Mouse (Mus musculus) MEL (cell line): Measurements from ENCODE around the gene Trim62.

Experiments used
- BHLHE40 ChIP-seq: IDR thresholded peaks from 2 replicates; pipeline ENCODE4 v1.6.1; 2012; ENCODE audit warnings: low read depth, mild to moderate bottlenecking, inconsistent platforms, low read length, improper control_type of control experiment, borderline replicate concordance
- CTCF ChIP-seq, 3 experiments: IDR thresholded peaks in 2 of 3; conservative IDR thresholded peaks in 1 of 3; 2 replicates each; pipeline ENCODE4 v1.5.1; 2011 to 2012; ENCODE audit warnings: low read length in 3 of 3, low read depth in 2 of 3, mild to moderate bottlenecking in 2 of 3, improper control_type of control experiment in 1 of 3, inconsistent platforms in 1 of 3, mixed read lengths in 1 of 3, moderate library complexity in 1 of 3; ENCODE audit not compliant: control insufficient read depth in 1 of 3, insufficient read depth in 1 of 3, poor library complexity in 1 of 3, severe bottlenecking in 1 of 3
- ELF1 ChIP-seq: IDR thresholded peaks from 2 replicates; pipeline ENCODE4 v1.6.1; 2014; ENCODE audit warnings: low read depth, mild to moderate bottlenecking, inconsistent platforms, low read length, improper control_type of control experiment, moderate library complexity
- ETS1 ChIP-seq: IDR thresholded peaks from 2 replicates; pipeline ENCODE4 v1.6.1; 2012; ENCODE audit warnings: low read depth, mild to moderate bottlenecking, inconsistent platforms, low read length, improper control_type of control experiment, moderate library complexity
- GATA1 ChIP-seq: IDR thresholded peaks from 2 replicates; pipeline ENCODE4 v1.6.1; 2011; ENCODE audit warnings: low read depth, low read length, improper control_type of control experiment
- MAFK ChIP-seq: IDR thresholded peaks from 2 replicates; pipeline ENCODE4 v1.6.1; 2011; ENCODE audit warnings: low read depth, mild to moderate bottlenecking, low read length, improper control_type of control experiment, borderline replicate concordance
- MAX ChIP-seq: IDR thresholded peaks from 2 replicates; pipeline ENCODE4 v1.6.1; 2011; ENCODE audit warnings: low read length, improper control_type of control experiment
- POLR2A ChIP-seq, 2 experiments: IDR thresholded peaks; 2 replicates each; pipeline ENCODE4 v1.6.1; 2011 to 2012; ENCODE audit warnings: low read length in 2 of 2, mild to moderate bottlenecking in 2 of 2, control low read depth in 1 of 2, improper control_type of control experiment in 1 of 2, low read depth in 1 of 2, moderate library complexity in 1 of 2; ENCODE audit not compliant: control insufficient read depth in 1 of 2, insufficient read depth in 1 of 2, poor library complexity in 1 of 2
- SMC3 ChIP-seq: IDR thresholded peaks from 2 replicates; pipeline ENCODE4 v1.6.1; 2011; ENCODE audit warnings: low read depth, low read length, improper control_type of control experiment
- USF2 ChIP-seq, 2 experiments: IDR thresholded peaks; 2 replicates each; pipeline ENCODE4 v1.6.1; 2011 to 2012; ENCODE audit warnings: improper control_type of control experiment in 2 of 2, low read length in 2 of 2, borderline replicate concordance in 1 of 2, inconsistent platforms in 1 of 2, low read depth in 1 of 2, mild to moderate bottlenecking in 1 of 2; ENCODE audit not compliant: insufficient read depth in 1 of 2

- TF ChIP-seq CTCF (IDR thresholded peaks at IDR 0.05 in 2 of 3, conservative IDR thresholded peaks at IDR 0.05 in 1 of 3; ENCODE audit: control insufficient read depth in 1 of 3, insufficient read depth in 1 of 3, low read depth in 2 of 3, low read length in 3 of 3, poor library complexity in 1 of 3, severe bottlenecking in 1 of 3) (no peak), POLR2A (IDR thresholded peaks at IDR 0.05; ENCODE audit: control insufficient read depth in 1 of 2, insufficient read depth in 1 of 2, low read depth in 1 of 2, low read length in 2 of 2, poor library complexity in 1 of 2) (no peak), BHLHE40 (no peak), USF2 (IDR thresholded peaks at IDR 0.05; ENCODE audit: borderline replicate concordance in 1 of 2, insufficient read depth in 1 of 2, low read depth in 1 of 2, low read length in 2 of 2) (no peak), MAFK (no peak), MAX (no peak), ELF1 (no peak), ETS1 (no peak), SMC3 (no peak), GATA1 (no peak)
Measured at GRCm38 (mm10) chr4:128895841-128896240, 12.5 kb downstream of the Trim62 start.
